Mouse (Mus musculus) heart, postnatal 10 days (tissue): ENCODE measurements around the gene Foxd2. TPM values are rescaled to one million over a fixed set of nuclear protein-coding genes. Genes with fewer than 3 reads are reported as not detected.

Experiments used
- DNase-seq, 2 experiments: peaks; one replicate each; pipeline ENCODE4 v3.0.0; 2021
- intact Hi-C: fragments of 180-260 bp; cut with DNase I; formaldehyde crosslinking; loops from one replicate; pipeline ENCODE4 v1.15.1; 2025
- total RNA-seq, 2 experiments: library from RNA; stranded (reverse); gene quantifications; 2 replicates each; pipeline ENCODE4 v1.2.3; 2021

Gene Foxd2
- under 1 TPM; 0.47 to 0.77 TPM for total RNA-seq

- DNase-seq: peak; percentile 92 to 96
These were observed at the start of gene Foxd2 for GRCm38 (mm10) chr4:114908829-114909601. Foxd2 (minus strand) TSS chr4:114908873.

GRCm38 (mm10) chr4:114958231-114958630, 49.6 kb upstream of the Foxd2 start:
- intact Hi-C loops: no loop called here
- DNase-seq: no peak

More at GRCm38 (mm10) chr4:114908829-114909601, at the start of gene Foxd2:
- intact Hi-C loops: loop anchor here (5.0 to 10.0 kb wide), 3 partner anchors 148 to 504 kb away; partner anchors contain the start of genes Tal1 and Trabd2b

GRCm38 (mm10) chr4:114957403-114957802, 48.7 kb upstream of the Foxd2 start:
- peak in 1 of 2 experiments; percentile 15 for DNase-seq
- intact Hi-C loops: no loop called here

- intact Hi-C loops: no loop called here
- no peak for DNase-seq
These were observed 44.5 kb upstream of the Foxd2 start for GRCm38 (mm10) chr4:114953172-114953571.

- intact Hi-C loops: loop anchor here (1.0 kb wide), 4 partner anchors 31 to 301 kb away; no protein-coding TSS in a partner anchor
- DNase-seq: no peak
These were observed 39.3 kb upstream of the Foxd2 start for GRCm38 (mm10) chr4:114947852-114948481.

- intact Hi-C loops: loop anchor here (1.0 kb wide), 4 partner anchors 30 to 300 kb away; no protein-coding TSS in a partner anchor
- DNase-seq: peak; percentile 87 to 91
These were observed 38.7 kb upstream of the Foxd2 start for GRCm38 (mm10) chr4:114947395-114947794.

GRCm38 (mm10) chr4:114946416-114946815, 37.7 kb upstream of the Foxd2 start:
- intact Hi-C loops: no loop called here
- no peak for DNase-seq

GRCm38 (mm10) chr4:114945021-114945420, 36.3 kb upstream of the Foxd2 start:
- intact Hi-C loops: no loop called here
- peak in 1 of 2 experiments; percentile 15 for DNase-seq

- DNase-seq: no peak
- intact Hi-C loops: no loop called here
These were observed 33.9 kb upstream of the Foxd2 start for GRCm38 (mm10) chr4:114942583-114942982.

- intact Hi-C loops: no loop called here
- DNase-seq: no peak
These were observed 33.4 kb upstream of the Foxd2 start for GRCm38 (mm10) chr4:114942112-114942511.

GRCm38 (mm10) chr4:114941311-114941710, 32.6 kb upstream of the Foxd2 start:
- DNase-seq: no peak
- intact Hi-C loops: no loop called here

- intact Hi-C loops: no loop called here
- no peak for DNase-seq
These were observed 29.6 kb upstream of the Foxd2 start for GRCm38 (mm10) chr4:114938248-114938647.

- intact Hi-C loops: no loop called here
- peak; percentile 27 to 39 for DNase-seq
These were observed 28.9 kb upstream of the Foxd2 start for GRCm38 (mm10) chr4:114937459-114938047.

GRCm38 (mm10) chr4:114934188-114934587, 25.5 kb upstream of the Foxd2 start:
- DNase-seq: no peak
- intact Hi-C loops: no loop called here

- intact Hi-C loops: no loop called here
- no peak for DNase-seq
These were observed 24.1 kb upstream of the Foxd2 start for GRCm38 (mm10) chr4:114932747-114933146.

GRCm38 (mm10) chr4:114929155-114929554, 20.5 kb upstream of the Foxd2 start:
- DNase-seq: no peak

GRCm38 (mm10) chr4:114925917-114926312, 17.2 kb upstream of the Foxd2 start, which contains the start of gene Foxe3:
Foxe3 (minus strand) TSS chr4:114926013.
- intact Hi-C loops: no loop called here

More at GRCm38 (mm10) chr4:114929155-114929554, 20.5 kb upstream of the Foxd2 start:
- intact Hi-C loops: no loop called here

GRCm38 (mm10) chr4:114924971-114925916, 16.6 kb upstream of the Foxd2 start:
- peak in 1 of 2 experiments; percentile 25 for DNase-seq

More at GRCm38 (mm10) chr4:114925917-114926312, 17.2 kb upstream of the Foxd2 start, which contains the start of gene Foxe3:
- DNase-seq: no peak

GRCm38 (mm10) chr4:114917091-114917490, 8.4 kb upstream of the Foxd2 start:
- peak; percentile 39 to 67 for DNase-seq
- intact Hi-C loops: loop anchor here (1.0 kb wide), 1 partner anchor 30 kb away; no protein-coding TSS in a partner anchor

More at GRCm38 (mm10) chr4:114924971-114925916, 16.6 kb upstream of the Foxd2 start:
- intact Hi-C loops: no loop called here

GRCm38 (mm10) chr4:114916056-114916455, 7.4 kb upstream of the Foxd2 start:
- intact Hi-C loops: no loop called here

More at GRCm38 (mm10) chr4:114916056-114916455, 7.4 kb upstream of the Foxd2 start:
- DNase-seq: no peak
